Mouse (Mus musculus): Measurements from ENCODE around the gene Nell2. TPM values are rescaled to one million over a fixed set of nuclear protein-coding genes. Genes with fewer than 3 reads are reported as not detected.

Nell2 gene
- polyA plus RNA-seq, 1 experiment from 2014 or later, result 1.8 TPM

DNA sequence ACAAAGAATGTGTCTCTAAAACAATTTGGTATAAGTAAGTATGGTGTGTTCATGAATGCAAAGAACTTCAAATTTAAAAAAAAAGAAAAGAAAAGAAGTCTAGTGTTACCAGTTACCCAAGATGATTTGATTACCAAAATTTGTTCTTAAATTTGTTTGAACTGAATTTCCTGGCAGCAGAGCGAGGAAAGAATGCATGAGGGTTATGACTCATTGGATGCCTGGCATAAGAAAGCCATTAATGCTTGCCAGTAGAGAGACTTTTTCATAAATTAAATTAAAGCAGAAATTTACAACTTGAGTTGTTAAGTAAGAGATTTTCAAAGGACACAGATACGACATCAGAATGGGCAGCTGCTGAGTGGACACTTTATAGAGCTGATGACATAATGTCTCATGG lies 384.2 kb downstream of the Nell2 start:
- Histone ChIP-seq H3K4me1 (no peaks in the 10 kb centered on the region), H3K9me3 (no peaks in the 10 kb centered on the region), H3K36me3 (no peaks in the 10 kb centered on the region), H3K4me3 (no peak overlapping the region), H3K27me3 (ENCODE audit: insufficient read depth, poor library complexity, severe bottlenecking) (no peaks in the 10 kb centered on the region), H3K27ac (no peak overlapping the region)
- 81% methylated on average over 2 of the region's 2 CpGs for WGBS
- no peak for DNase-seq (ENCODE audit: low spot score)

DNA sequence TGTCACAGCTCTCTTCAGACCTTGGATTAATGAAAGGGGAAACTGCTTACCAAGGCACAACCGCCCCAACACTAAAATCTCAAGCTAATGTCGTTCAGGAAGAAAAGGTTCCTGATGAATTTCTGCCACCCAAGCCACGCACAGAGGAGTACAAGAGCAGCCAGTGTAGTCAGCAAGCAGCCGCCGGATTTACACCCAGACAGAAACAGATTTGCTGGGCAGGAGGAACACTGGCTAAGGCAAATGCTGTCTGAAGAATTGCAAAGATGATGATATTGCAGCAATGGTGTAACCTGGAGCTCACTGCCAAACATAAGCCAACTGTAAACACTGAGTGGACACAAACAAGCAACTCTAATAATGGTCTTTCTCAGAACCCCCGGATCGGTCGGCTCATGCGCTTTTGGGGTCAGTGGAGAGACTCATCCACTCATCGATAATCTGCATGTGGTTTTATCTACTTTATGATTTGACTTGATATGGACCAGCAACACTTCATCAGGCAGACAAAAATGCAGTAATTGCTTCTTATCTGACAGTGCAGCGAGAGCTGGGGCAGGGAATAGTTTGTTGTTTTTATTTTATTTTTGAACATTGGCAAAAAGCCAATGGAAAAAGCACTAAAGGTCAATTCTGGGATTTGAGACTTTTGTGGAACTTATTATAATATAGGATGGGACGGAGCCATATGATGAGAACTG lies 389.5 kb downstream of the Nell2 start:
- no peak for DNase-seq (ENCODE audit: low spot score)
- Histone ChIP-seq H3K9me3 (no peaks in the 10 kb centered on the region), H3K36me3 (no peaks in the 10 kb centered on the region), H3K27me3 (ENCODE audit: insufficient read depth, poor library complexity, severe bottlenecking) (no peaks in the 10 kb centered on the region), H3K4me3 (no peak overlapping the region), H3K27ac (no peak overlapping the region), H3K4me1 (no peaks in the 10 kb centered on the region)
- WGBS, result 72% methylated on average over 12 of the region's 12 CpGs

DNA sequence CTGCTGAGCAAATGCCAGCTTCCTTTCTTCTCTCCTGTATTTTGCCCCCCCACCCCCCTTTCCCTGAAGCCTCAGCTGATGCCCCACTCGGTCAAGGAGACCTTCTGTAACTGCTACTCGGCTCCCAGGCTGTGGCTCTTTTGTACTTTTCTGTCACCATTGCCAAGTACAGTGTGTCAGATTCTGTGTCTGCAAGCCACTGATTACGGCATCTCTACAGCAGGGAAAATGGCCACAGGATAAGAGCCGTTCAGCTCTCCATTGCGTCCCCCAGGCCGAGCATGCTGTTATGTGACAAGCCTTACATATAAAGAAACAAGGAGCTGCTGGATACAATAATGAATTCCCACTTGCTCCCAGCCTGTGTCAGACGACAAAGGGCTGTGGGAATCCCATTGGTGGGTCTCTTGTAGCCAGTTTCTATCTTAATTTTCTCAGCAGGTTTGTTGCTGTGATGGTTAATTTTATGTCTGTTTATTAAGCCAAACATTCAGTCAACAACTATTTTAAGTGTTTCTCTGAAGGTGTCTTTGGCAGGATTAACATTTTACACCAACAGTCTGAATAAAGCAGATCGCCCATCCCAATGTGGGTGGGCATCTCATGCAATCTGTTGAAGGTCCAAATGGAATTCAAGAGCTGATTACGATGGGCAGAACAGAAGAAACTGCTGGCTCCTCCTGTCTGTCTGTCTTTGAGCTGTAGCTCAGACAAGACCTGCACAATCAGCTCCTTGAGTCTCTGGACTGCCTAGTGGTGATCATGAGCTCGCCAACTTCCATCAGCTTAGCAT lies 391.1 kb downstream of the Nell2 start:
- no peaks in the 10 kb centered on the region for H3K9me3 ChIP-seq
- no peak overlapping the region for H3K27ac ChIP-seq
- no peaks in the 10 kb centered on the region for H3K27me3 ChIP-seq (ENCODE audit: insufficient read depth, poor library complexity, severe bottlenecking)
- no peak for DNase-seq (ENCODE audit: low spot score)
- no peaks in the 10 kb centered on the region for H3K4me1 ChIP-seq
- no peak overlapping the region for H3K4me3 ChIP-seq
- 73% methylated on average over 10 of the region's 10 CpGs for WGBS
- H3K36me3 ChIP-seq, result no peaks in the 10 kb centered on the region

DNA sequence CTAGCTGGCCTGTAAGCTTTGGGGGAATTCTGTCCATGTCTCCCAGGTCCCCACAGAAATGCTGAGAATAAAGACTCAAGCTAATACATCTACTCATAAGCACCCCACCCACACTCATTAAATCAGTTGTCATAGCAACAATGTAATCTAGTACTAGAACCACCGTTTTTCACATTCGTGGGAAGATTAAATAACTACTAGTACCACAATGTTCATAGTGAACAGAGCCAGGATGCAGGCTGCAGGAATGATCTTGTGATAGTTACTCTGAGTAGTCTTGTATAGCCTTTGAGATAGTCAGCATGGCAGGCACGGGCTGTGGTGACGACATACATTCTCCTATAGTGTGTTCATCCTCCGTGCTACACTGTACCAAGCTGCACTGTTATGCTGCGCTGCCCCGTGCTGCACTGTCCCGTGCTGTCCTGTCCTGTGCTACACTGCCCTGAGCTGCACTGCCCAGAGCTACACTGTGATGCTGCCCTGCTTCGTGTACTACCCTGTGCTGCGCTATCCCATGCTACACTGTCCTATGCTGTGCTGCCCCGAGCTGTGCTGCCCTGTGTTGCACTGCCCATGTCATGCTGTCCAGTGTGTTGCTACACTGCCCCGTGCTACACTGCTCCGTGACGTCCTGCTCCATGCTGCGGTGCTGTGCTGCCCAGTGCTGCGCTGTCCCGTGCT lies 392.3 kb downstream of the Nell2 start:
- Histone ChIP-seq H3K9me3 (no peaks in the 10 kb centered on the region), H3K27ac (no peak overlapping the region), H3K4me3 (no peak overlapping the region), H3K27me3 (ENCODE audit: insufficient read depth, poor library complexity, severe bottlenecking) (no peaks in the 10 kb centered on the region), H3K4me1 (no peaks in the 10 kb centered on the region), H3K36me3 (no peaks in the 10 kb centered on the region)
- DNase-seq (ENCODE audit: low spot score), result no peak
- 89% methylated on average over 17 of the region's 17 CpGs for WGBS

DNA sequence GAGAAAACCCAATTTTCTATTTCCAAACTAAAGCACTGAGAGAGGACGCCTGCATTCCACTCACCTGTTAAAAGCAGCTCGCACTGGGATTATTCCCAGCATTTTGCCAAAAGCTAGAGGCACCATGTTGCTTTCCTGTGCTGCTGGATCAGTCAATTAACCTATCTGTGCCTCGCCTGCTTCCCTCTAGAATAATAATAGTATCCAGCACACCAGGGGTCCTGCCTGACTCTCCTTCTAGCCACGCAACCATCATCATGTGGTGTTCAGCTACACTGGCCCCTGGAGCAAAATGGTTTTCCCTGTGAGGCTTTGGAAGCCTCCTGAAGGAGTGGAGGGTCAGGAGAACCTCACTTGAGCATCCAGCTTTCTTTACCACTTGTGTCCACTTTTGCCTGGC lies 397.0 kb downstream of the Nell2 start:
- Histone ChIP-seq H3K4me1 (no peaks in the 10 kb centered on the region), H3K9me3 (no peaks in the 10 kb centered on the region), H3K27ac (no peak overlapping the region), H3K4me3 (no peak overlapping the region), H3K36me3 (no peaks in the 10 kb centered on the region), H3K27me3 (ENCODE audit: insufficient read depth, poor library complexity, severe bottlenecking) (no peaks in the 10 kb centered on the region)
- WGBS, result 71% methylated on average over 4 of the region's 4 CpGs
- no peak for DNase-seq (ENCODE audit: low spot score)

DNA sequence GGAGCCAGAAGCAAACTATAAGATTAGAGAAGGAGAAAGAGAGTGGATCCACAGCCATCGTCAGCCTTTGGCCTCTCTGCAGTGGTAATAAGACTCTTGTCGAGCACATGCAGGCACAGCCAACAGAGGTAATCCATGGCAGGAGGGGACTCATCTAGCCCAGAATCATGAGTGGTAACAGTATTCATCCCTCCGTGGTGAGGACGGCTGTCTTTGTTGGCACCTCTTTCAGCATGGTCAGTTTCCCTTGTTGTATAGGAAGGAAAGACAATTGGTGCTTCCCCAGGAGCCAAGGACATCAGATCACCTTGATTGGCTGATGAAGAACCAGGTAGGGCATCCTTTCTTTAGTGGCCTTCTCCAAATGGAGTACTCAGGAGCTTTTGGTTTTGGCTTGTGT lies 419.7 kb downstream of the Nell2 start:
- no peaks in the 10 kb centered on the region for H3K9me3 ChIP-seq
- H3K36me3 ChIP-seq, result no peaks in the 10 kb centered on the region
- no peaks in the 10 kb centered on the region for H3K27me3 ChIP-seq (ENCODE audit: insufficient read depth, poor library complexity, severe bottlenecking)
- no peak for DNase-seq (ENCODE audit: low spot score)
- no peak overlapping the region for H3K4me3 ChIP-seq
- no peaks in the 10 kb centered on the region for H3K4me1 ChIP-seq
- WGBS, result 86% methylated on average over 4 of the region's 4 CpGs
- no peak overlapping the region for H3K27ac ChIP-seq

DNA sequence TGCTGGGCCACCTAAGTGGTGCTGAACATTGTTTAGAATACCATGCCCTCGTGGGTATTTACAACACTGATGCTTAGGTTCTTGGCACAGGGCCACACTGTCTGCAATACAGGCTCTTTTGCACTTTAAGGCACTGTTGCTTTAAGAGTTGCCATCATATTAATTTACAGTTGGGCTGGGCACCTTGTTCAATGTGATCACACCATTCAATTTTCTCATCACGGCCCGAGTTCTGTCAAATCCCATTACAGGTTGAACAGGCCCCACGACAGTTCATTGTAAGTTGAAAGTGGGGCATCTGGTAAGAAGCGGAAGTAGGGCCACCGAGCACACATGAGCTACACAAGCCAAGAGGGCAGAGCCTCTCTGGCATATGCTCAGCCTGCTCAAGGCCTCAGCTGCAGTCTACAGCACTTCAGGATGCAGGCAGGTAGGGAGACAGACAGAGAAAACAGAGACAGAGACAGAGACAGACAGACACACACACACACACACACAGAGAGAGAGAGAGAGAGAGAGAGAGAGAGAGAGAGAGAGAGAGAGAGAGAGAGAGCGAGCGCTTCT lies 421.0 kb downstream of the Nell2 start:
- H3K27ac ChIP-seq, result no peak overlapping the region
- H3K36me3 ChIP-seq, result no peaks in the 10 kb centered on the region
- DNase-seq (ENCODE audit: low spot score), result no peak
- no peak overlapping the region for H3K4me3 ChIP-seq
- 82% methylated on average over 8 of the region's 8 CpGs for whole genome bisulfite sequencing
- H3K27me3 ChIP-seq (ENCODE audit: insufficient read depth, poor library complexity, severe bottlenecking), result no peaks in the 10 kb centered on the region
- H3K9me3 ChIP-seq, result no peaks in the 10 kb centered on the region
- H3K4me1 ChIP-seq, result no peaks in the 10 kb centered on the region

DNA sequence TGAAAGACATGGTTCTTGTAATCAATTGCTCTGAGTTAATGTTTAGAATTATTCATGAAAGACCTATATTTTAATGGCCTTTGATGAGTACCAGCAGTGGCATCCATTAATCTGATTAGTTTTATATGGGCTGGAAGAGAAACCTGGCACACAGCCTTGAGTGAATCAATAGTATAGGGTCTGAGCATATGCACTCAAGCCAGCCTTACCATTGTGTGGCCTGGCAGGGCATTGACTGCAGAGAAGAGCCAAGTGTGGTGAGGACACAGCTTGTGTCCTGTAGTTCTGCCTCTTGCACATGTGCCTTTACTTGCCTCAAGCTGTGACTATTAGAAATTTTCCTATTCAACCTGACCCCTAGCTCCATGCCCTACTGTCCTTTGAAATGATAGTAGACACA lies 426.8 kb downstream of the Nell2 start:
- H3K36me3 ChIP-seq, result no peaks in the 10 kb centered on the region
- no peaks in the 10 kb centered on the region for H3K9me3 ChIP-seq
- H3K27ac ChIP-seq, result no peak overlapping the region
- no peak for DNase-seq (ENCODE audit: low spot score)
- no peak overlapping the region for H3K4me3 ChIP-seq
- no peaks in the 10 kb centered on the region for H3K4me1 ChIP-seq
- no peaks in the 10 kb centered on the region for H3K27me3 ChIP-seq (ENCODE audit: insufficient read depth, poor library complexity, severe bottlenecking)

DNA sequence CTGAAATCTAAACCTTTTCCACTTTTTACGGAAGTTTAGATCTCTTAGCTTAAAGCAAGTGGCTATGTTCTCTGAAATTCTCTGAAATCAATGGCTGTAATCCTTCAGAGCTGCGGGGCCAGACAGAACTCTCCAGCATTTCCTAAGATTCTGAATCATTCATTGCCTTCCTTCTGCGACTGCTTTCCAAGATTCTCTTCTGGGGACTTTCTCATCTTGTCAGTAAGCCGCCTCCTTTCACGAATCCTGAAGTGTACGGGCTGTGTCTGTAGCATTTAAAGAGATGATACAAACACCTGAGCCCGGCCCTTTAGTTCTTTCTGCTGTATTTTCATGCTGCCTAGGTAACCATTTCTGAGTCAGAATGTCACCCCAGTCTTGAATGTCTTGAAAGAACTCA lies 428.2 kb downstream of the Nell2 start:
- no peak overlapping the region for H3K4me3 ChIP-seq
- DNase-seq (ENCODE audit: low spot score), result no peak
- H3K4me1 ChIP-seq, result no peaks in the 10 kb centered on the region
- H3K27me3 ChIP-seq (ENCODE audit: insufficient read depth, poor library complexity, severe bottlenecking), result no peaks in the 10 kb centered on the region
- 88% methylated on average over 7 of the region's 7 CpGs for whole genome bisulfite sequencing
- H3K27ac ChIP-seq, result no peak overlapping the region
- no peaks in the 10 kb centered on the region for H3K36me3 ChIP-seq
- H3K9me3 ChIP-seq, result no peaks in the 10 kb centered on the region

DNA sequence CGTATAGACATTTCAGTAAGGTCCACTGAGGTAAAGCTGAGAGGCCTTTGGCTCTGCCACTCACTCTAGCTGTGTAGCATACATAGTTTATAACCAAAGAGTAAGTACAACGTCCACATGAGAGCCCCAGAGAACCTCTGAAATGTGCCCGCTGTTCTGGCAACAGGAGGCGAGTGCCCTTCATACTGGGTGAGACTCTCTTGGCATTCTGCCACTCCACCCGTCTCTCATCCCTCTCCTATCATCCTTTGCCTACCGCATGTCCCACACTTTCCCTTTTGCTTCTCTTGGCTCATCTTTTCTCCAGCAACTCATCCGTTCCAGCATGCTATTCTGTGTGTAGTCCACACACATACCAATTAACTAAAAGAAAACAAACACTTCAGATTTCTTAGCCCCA lies 442.4 kb downstream of the Nell2 start:
- 81% methylated on average over 7 of the region's 7 CpGs for WGBS
- Histone ChIP-seq H3K4me1 (no peaks in the 10 kb centered on the region), H3K36me3 (no peaks in the 10 kb centered on the region), H3K27ac (no peak overlapping the region), H3K9me3 (no peaks in the 10 kb centered on the region), H3K27me3 (ENCODE audit: insufficient read depth, poor library complexity, severe bottlenecking) (no peaks in the 10 kb centered on the region), H3K4me3 (no peak overlapping the region)
- no peak for DNase-seq (ENCODE audit: low spot score)

DNA sequence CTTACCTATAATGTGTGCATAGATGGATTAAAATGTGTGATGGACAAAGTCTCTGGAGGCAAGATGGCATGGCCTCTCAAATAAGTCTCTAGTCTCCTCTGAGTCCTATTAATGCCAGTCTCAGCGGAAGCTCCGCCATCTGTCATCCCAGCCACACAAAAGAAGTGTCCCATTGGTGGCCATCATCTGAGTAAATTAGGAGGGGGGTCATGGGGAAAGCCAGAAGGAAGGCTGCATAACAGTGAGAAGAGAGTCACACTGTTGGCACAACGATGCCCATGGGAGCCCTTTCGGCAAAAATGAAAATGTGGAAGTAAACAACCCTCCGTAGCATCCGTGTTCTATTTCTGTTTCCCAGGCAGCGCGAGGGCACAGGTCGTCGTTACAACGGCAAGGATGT lies 446.7 kb downstream of the Nell2 start:
- H3K4me1 ChIP-seq, result no peaks in the 10 kb centered on the region
- H3K27ac ChIP-seq, result no peak overlapping the region
- no peak overlapping the region for H3K4me3 ChIP-seq
- H3K9me3 ChIP-seq, result no peaks in the 10 kb centered on the region
- H3K36me3 ChIP-seq, result no peaks in the 10 kb centered on the region
- H3K27me3 ChIP-seq (ENCODE audit: insufficient read depth, poor library complexity, severe bottlenecking), result no peaks in the 10 kb centered on the region
- DNase-seq (ENCODE audit: low spot score), result no peak
- WGBS, result 94% methylated on average over 11 of the region's 11 CpGs

DNA sequence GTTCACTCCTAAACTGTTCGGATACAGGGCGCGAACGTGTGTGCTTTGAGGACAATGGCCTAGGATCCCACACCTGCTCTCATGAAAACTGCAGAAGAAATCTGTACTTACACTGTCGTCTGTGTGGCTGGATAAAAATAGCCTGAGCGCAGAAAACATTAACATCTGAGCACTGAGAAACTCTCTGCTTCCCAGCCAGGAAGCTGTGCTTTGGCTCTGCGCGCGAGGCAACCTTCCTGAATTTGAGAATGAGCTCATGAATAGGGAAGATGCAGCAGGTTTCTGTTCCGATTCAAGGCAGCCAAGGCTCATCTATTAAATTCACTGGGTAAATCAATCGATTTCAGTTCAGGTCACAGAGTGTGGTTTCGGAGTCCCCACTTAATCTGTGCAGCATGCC lies 453.0 kb downstream of the Nell2 start:
- Histone ChIP-seq H3K9me3 (no peaks in the 10 kb centered on the region), H3K27ac (no peak overlapping the region), H3K27me3 (ENCODE audit: insufficient read depth, poor library complexity, severe bottlenecking) (no peaks in the 10 kb centered on the region), H3K4me3 (no peak overlapping the region), H3K4me1 (no peaks in the 10 kb centered on the region), H3K36me3 (no peaks in the 10 kb centered on the region)
- no peak for DNase-seq (ENCODE audit: low spot score)
- 85% methylated on average over 12 of the region's 12 CpGs for WGBS

DNA sequence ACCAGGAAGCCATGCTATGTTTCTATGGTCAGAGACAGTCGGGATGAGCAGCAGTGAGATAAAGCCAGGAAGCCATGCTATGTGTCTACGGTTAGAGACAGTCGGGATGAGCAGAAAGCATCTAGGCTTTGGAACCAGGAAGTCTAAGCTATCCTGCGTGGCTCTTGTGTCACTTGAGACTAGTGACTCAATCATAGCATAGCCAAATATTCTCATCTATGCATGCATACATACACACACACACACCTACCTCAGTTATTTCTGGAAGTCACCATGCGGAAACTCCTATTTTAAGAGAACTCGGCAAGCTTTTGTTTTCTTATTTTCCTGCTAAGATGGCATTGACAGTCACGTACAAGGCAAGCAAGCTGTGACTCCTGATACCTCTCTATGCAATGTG lies 457.5 kb downstream of the Nell2 start:
- H3K27ac ChIP-seq, result no peak overlapping the region
- H3K4me1 ChIP-seq, result no peaks in the 10 kb centered on the region
- no peaks in the 10 kb centered on the region for H3K27me3 ChIP-seq (ENCODE audit: insufficient read depth, poor library complexity, severe bottlenecking)
- no peaks in the 10 kb centered on the region for H3K36me3 ChIP-seq
- no peak for DNase-seq (ENCODE audit: low spot score)
- no peaks in the 10 kb centered on the region for H3K9me3 ChIP-seq
- WGBS, result 86% methylated on average over 7 of the region's 7 CpGs
- H3K4me3 ChIP-seq, result no peak overlapping the region
